Mouse (Mus musculus): Measurements from ENCODE around the gene D230025D16Rik. TPM values are rescaled to one million over a fixed set of nuclear protein-coding genes. Genes with fewer than 3 reads are reported as not detected.
"Not testable (repeated sequence)": the region's sequence is repeated elsewhere in the genome, so short reads cannot be mapped to it uniquely, and the experiment has no call there.

D230025D16Rik gene
- polyA plus RNA-seq, 1 experiment from 2014 or later, result 29.2 TPM

DNA sequence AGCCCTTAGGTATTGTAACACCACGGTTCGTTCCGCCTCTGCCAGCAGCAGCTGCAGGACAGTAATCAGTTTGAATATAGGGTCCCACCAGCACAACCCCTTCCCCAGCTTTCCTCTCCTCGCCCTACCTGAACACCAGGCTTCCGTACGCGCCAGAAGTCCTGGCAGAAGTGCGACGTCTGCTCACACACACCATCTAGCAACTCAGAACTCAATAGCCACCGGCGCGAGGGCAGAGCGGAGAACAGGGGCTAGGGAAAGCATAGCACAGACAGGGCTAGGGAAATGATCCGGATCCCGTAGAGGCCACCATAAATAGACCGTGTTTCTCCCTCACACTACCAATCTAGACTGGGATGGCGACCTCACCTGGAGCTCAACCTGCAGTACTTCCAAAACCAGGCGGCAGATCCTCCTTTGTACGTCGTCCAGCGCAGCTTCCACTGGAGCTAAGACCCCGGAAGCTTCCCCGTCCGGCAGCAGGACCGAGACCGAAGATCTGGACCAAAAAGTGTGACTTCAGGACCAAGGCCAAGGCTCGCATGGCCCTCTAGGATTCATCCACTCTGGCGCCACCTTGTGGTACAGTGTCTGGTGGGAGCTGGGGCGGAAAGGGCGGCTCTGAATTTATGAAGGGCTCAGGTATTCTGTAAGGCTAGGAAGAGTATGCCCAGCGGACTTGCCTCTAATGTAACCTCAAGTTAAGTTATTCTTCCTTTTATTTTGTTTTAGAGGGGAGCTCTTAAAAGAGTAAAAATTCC lies 65.8 kb downstream of the D230025D16Rik start:
- H3K36me3 ChIP-seq, result no peaks in the 10 kb centered on the region
- no peaks in the 10 kb centered on the region for H3K27me3 ChIP-seq
- no peaks in the 10 kb centered on the region for H3K9me3 ChIP-seq
- peak overlapping the region; percentile 56 for H3K4me3 ChIP-seq
- 0 out of 2 replicates have a peak overlapping the region, but pooled peaks have one; percentile 40 for H3K9ac ChIP-seq
- peak; percentile 1; the same call in 1 of the 2 replicates for ATAC-seq (ENCODE audit: low FRiP score, low read depth)
- WGBS, result 5% methylated on average over 31 of the region's 31 CpGs
- no peak overlapping the region for H3K27ac ChIP-seq (replicated peaks)
- H3K4me2 ChIP-seq, result peak overlapping the region; percentile 69
- H3K4me1 ChIP-seq (replicated peaks), result peaks cover 42% of the 10 kb centered on the region

DNA sequence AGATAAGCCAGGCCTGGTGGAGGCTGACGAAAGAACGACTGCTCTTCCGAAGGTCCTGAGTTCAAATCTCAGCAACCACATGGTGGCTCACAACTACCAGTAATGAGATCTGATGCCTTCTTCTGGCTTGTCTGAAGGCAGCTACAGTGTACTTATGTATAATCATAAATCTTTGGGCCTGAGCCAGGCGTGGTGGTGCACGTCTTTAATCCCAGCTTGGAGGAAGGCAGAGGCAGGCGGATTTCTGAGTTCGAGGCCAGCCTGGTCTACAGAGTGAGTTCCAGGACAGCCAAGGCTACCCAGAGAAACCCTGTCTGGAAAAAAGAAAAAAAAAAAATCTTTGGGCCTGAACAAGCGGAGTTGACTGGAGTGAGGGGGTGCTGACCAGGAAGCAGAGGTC lies 66.4 kb downstream of the D230025D16Rik start:
- WGBS, result 85% methylated on average over 8 of the region's 8 CpGs
- H3K9ac ChIP-seq; H3K27ac ChIP-seq (replicated peaks); H3K4me3 ChIP-seq; H3K27me3 ChIP-seq; H3K4me2 ChIP-seq; H3K9me3 ChIP-seq; H3K36me3 ChIP-seq; ATAC-seq (ENCODE audit: low FRiP score, low read depth): not testable (repeated sequence)
- peaks cover 35% of the 10 kb centered on the region for H3K4me1 ChIP-seq (replicated peaks)

DNA sequence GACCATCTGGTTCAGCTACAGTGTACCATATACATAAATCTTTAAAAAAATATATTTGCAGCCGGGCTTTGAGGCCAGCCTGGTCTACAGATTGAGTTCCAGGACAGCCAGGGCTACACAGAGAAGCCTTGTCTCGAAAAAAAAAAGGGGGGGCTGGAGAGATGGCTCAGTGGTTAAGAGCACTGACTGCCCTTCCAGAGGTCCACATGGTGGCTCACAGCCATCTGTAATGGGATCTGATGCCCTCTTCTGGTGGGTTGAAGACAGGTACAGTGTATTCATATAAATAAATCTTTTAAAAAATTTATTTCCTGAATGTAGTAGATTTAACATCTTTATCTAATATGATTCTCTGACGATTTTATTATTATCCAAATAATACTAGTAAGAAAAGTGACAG lies 66.9 kb downstream of the D230025D16Rik start:
- not testable (repeated sequence) for H3K27ac ChIP-seq (replicated peaks); H3K36me3 ChIP-seq; H3K9ac ChIP-seq; ATAC-seq (ENCODE audit: low FRiP score, low read depth); H3K4me3 ChIP-seq; H3K27me3 ChIP-seq; H3K4me2 ChIP-seq; H3K9me3 ChIP-seq
- peaks cover 32% of the 10 kb centered on the region for H3K4me1 ChIP-seq (replicated peaks)
- WGBS, result 62% methylated on average over 3 of the region's 3 CpGs

DNA sequence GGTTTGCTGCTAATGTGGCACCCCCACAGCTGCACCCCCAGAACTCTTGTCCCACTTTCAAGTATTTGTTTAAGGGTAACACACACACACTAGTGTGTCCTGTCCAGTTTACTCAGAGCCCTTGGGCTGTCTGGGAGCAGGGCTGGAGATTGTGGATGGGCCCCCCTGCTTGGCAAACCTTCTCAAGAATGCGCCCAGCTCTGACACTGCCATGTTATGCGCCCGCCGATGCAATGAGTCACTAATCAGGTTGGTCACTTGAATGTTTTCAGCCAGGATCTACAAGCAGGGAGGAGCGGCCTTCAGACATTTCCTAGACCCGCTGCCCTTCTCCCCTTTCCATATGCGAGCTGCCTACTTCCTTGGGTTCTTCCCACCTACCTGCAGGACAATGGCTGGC lies 67.5 kb downstream of the D230025D16Rik start:
- Histone ChIP-seq H3K9ac (no peak overlapping the region), H3K27ac (replicated peaks) (no peak overlapping the region), H3K27me3 (no peaks in the 10 kb centered on the region), H3K9me3 (no peaks in the 10 kb centered on the region), H3K4me3 (no peak overlapping the region), H3K4me2 (no peak overlapping the region), H3K36me3 (no peaks in the 10 kb centered on the region), H3K4me1 (replicated peaks) (peaks cover 31% of the 10 kb centered on the region)
- no peak for ATAC-seq (ENCODE audit: low FRiP score, low read depth)
- 82% methylated on average over 7 of the region's 7 CpGs for WGBS

DNA sequence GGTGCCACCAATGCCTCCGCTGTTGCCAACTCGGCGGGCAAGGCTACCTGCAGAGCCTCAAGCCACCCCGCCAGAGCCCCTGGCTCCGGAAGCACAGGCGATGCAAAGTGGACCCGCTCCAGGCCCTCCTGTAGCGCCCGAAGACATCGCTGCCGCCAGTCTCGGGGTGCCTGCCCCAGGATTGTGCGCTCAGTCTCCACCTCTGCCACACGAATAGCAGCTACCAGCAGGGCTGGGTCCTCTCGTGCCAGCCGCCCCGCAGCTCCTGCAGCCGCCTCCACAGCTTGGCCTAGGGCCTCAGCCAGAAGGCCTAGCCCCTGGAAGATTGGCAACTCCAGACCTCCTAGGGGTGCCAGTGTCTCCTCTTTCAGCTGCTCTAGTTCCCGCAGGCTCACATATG lies 68.5 kb downstream of the D230025D16Rik start:
- Histone ChIP-seq H3K27ac (replicated peaks) (no peak overlapping the region), H3K9ac (no peak overlapping the region), H3K27me3 (no peaks in the 10 kb centered on the region), H3K9me3 (no peaks in the 10 kb centered on the region), H3K4me3 (no peak overlapping the region), H3K36me3 (no peaks in the 10 kb centered on the region), H3K4me2 (no peak overlapping the region), H3K4me1 (replicated peaks) (peaks cover 26% of the 10 kb centered on the region)
- WGBS, result 64% methylated on average over 19 of the region's 19 CpGs
- ATAC-seq (ENCODE audit: low FRiP score, low read depth), result no peak

DNA sequence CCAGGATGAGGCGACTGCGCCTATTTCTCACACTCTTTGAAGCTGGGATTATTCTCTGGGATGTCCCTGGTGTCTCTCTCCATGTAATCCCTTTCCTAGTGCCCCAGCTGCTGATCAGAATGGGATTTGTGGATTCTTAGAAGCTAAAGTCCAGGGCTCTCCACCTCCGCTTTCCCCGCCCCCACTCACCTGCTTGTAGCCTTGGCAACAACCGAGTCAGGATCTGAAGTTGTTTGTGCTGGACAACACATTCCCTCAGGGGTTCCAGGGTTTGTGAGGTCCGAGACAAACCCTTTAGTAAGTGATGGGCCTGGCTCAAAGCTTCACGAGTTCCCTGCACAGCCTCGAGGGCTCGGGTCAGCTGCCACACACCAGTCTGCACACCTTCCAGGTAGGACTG lies 69.8 kb downstream of the D230025D16Rik start:
- H3K36me3 ChIP-seq, result peaks cover 6% of the 10 kb centered on the region; the same call in 1 of the 2 replicates
- 72% methylated on average over 9 of the region's 9 CpGs for WGBS
- no peak overlapping the region for H3K4me3 ChIP-seq
- no peak for ATAC-seq (ENCODE audit: low FRiP score, low read depth)
- H3K27me3 ChIP-seq, result no peaks in the 10 kb centered on the region
- no peak overlapping the region for H3K27ac ChIP-seq (replicated peaks)
- H3K9ac ChIP-seq, result no peak overlapping the region
- no peaks in the 10 kb centered on the region for H3K9me3 ChIP-seq
- H3K4me2 ChIP-seq, result 0 out of 2 replicates have a peak overlapping the region, but pooled peaks have one; percentile 22
- H3K4me1 ChIP-seq (replicated peaks), result peaks cover 35% of the 10 kb centered on the region

DNA sequence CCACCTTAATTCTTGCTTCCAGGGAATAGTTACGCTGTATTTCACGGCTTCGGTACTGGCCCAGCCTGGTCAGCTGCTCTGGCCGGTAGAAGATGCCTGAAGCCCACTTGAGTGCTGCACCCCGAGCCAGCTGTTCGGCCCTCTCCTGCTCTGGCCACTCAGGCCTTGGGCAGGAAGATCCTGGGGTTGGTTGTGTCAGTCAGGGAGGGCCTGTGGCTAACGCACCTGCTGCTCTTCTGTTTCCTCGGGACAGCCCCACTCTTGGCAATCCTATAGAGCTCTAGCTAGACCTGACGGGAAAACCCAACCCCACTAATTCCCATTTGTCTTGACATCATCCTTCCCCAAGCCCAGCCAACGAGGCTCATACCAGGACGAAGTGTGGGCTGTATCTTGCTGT lies 70.3 kb downstream of the D230025D16Rik start:
- no peak for ATAC-seq (ENCODE audit: low FRiP score, low read depth)
- 76% methylated on average over 11 of the region's 11 CpGs for WGBS
- Histone ChIP-seq H3K4me1 (replicated peaks) (peaks cover 35% of the 10 kb centered on the region), H3K4me2 (0 out of 2 replicates have a peak overlapping the region, but pooled peaks have one; percentile 22), H3K27ac (replicated peaks) (no peak overlapping the region), H3K9me3 (no peaks in the 10 kb centered on the region), H3K27me3 (no peaks in the 10 kb centered on the region), H3K4me3 (no peak overlapping the region), H3K9ac (no peak overlapping the region), H3K36me3 (peaks cover 11% of the 10 kb centered on the region)

DNA sequence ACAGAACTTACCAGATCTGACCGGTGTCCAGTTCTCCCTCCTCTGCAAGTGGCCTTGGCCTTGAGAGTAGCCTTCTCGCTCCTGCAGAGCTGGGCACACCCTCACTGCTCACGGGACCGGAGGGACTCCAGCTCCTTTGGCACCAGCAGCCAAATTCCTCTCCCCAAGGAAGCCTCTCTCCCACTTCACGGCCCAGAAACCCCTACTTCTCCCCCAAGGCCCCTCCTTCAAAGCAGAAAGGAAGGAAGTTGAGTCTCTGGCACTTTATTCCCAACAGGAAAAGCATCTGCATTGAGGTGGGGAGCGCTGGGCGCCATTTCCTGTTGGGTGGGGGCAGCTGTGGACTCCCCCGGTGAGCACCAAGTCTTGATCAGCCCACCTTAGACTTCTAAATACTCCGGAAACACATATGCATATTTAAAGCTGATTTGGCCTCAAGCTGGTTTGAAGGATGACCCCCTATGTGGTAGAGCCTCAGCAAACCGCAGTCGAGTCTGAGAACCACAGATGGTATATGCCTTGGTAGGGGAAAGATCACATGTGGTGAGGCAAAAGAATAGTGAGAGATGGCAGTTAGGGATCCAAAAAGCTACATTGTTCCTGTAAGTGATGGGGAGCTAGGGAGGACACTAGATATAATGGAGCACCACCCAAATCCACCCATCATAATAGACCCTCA lies 71.1 kb downstream of the D230025D16Rik start, which contains the start of gene Exoc3l:
Gene Exoc3l (minus strand): TSS at position 207 of the 679 bp plus-strand sequence.
- Histone ChIP-seq H3K9ac (no peak within 1 kb of the TSS), H3K9me3 (no peaks in the 10 kb centered on the region), H3K27me3 (no peaks in the 10 kb centered on the region), H3K4me2 (peak within 1 kb of the TSS; percentile 95), H3K4me3 (peak within 1 kb of the TSS; percentile 99; the same call in 1 of the 2 replicates), H3K27ac (replicated peaks) (peak within 1 kb of the TSS; percentile 73), H3K36me3 (peaks cover 19% of the 10 kb centered on the region), H3K4me1 (replicated peaks) (peaks cover 30% of the 10 kb centered on the region)
- ATAC-seq (ENCODE audit: low FRiP score, low read depth), result no peak
- WGBS, result 65% methylated on average over 11 of the region's 11 CpGs

DNA sequence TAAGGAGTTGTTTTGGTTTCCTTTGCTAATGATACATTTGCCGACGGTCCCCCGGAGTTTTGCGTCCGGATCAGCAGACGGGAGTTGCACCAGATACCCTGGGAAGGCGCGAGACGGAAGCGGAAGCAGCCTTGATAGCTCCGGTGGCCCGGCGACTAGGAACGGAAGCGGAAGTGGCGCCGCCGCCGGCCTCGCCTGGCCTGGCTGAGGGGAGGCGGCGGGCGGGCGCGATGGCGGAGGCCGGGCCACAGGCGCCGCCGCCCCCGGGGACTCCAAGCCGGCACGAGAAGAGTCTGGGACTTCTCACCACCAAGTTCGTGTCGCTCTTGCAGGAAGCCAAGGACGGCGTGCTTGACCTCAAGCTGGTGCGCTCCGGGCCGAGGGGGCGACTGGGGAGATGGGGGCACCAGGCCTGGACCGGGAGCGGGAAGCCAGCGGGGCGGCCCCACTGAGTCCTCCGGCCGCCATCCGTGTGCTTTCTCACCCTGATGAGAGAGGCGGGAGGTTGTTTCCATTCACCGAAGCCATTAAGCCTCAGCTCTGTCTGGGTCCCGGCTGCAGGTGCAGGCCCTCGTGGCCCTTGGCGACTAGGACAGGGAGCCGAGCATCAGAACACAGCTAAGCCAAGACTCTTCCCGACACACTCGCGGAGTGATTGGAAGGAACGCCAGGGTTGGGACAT lies 72.7 kb downstream of the D230025D16Rik start, which contains the start of gene E2f4:
Gene E2f4 (plus strand): TSS at position 153 of the 682 bp plus-strand sequence.
- Histone ChIP-seq H3K4me3 (peak within 1 kb of the TSS; percentile 99), H3K27me3 (no peaks in the 10 kb centered on the region), H3K4me1 (replicated peaks) (peaks cover 30% of the 10 kb centered on the region), H3K36me3 (peaks cover 34% of the 10 kb centered on the region), H3K4me2 (peak within 1 kb of the TSS; percentile 95), H3K27ac (replicated peaks) (peak within 1 kb of the TSS; percentile 73), H3K9ac (peak within 1 kb of the TSS; percentile 85), H3K9me3 (no peaks in the 10 kb centered on the region)
- peak; percentile 88 for ATAC-seq (ENCODE audit: low FRiP score, low read depth)
- under 1% methylated on average over 58 of the region's 58 CpGs for WGBS

DNA sequence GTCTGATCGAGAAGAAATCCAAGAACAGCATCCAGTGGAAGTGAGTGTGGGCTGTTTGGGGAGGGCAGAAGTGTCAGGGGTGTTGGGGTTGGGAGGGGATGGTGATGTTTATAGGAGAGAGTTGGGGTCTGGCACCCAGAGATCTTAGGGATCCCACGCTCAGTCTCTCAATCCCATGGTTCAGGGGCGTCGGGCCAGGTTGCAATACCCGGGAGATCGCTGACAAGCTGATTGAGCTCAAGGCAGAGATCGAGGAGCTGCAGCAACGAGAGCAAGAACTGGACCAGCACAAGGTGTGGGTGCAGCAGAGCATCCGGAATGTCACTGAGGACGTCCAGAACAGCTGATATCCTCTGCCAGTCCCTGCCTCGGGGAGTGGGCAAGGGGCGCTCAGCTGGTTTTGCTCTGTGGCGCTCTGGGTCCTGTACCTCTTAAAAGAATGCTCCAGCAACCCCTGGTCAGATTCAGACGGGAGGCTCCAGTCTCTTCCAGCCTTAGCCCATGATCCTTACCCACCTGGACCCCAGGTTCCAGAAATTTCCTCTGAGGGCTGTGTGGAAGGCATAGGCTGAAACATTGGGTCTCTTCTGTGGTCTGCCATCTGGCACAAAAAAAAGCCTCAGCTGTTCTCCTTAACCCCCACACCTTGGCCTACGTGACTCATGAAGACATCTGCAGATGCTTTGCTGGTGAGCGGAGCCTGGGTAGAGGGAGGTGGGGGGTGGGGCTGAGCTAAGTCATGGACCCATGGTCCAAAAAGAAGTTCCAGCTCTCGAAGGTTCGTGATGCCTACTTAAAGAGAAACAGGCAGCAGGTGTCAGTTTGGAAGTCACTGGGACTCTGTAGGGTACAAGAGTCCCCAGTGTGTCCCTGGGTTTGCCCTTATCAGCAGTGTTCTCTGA lies 73.7 kb downstream of the D230025D16Rik start:
- peak overlapping the region; percentile 85 for H3K9ac ChIP-seq
- no peaks in the 10 kb centered on the region for H3K9me3 ChIP-seq
- H3K27me3 ChIP-seq, result no peaks in the 10 kb centered on the region
- peaks cover 30% of the 10 kb centered on the region for H3K4me1 ChIP-seq (replicated peaks)
- H3K4me2 ChIP-seq, result peak overlapping the region; percentile 95
- ATAC-seq (ENCODE audit: low FRiP score, low read depth), result no peak
- peak overlapping the region; percentile 99 for H3K4me3 ChIP-seq
- H3K36me3 ChIP-seq, result peaks cover 43% of the 10 kb centered on the region
- peak overlapping the region; percentile 73; the same call in 1 of the 2 replicates for H3K27ac ChIP-seq (replicated peaks)
- 70% methylated on average over 18 of the region's 18 CpGs for WGBS

DNA sequence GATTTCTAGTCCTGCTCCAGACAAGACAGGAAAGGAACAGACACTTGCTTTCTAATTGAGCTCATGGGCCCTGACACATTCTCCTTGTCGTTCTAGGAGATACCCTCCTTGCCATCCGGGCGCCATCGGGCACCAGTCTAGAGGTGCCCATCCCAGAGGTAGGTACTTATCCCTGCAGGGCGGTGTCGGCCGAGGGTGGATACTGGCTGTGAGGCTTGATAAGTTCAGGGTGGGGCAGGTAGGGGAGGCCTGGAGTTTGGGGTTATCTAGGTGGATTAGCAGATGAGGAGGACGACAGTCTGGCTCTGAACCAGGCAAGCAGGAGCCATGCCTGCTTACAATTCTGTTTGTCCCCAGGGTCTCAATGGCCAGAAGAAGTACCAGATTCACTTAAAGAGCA lies 75.0 kb downstream of the D230025D16Rik start:
- Histone ChIP-seq H3K27me3 (no peaks in the 10 kb centered on the region), H3K9ac (no peak overlapping the region), H3K4me2 (no peak overlapping the region), H3K4me3 (no peak overlapping the region), H3K9me3 (no peaks in the 10 kb centered on the region), H3K4me1 (replicated peaks) (peaks cover 32% of the 10 kb centered on the region), H3K27ac (replicated peaks) (no peak overlapping the region), H3K36me3 (peaks cover 51% of the 10 kb centered on the region)
- WGBS, result 97% methylated on average over 8 of the region's 8 CpGs
- ATAC-seq (ENCODE audit: low FRiP score, low read depth), result no peak

Data from hindbrain, embryonic 15.5 days (tissue).